24 mouse cellular contexts compared by ENCODE assay signal in genomic region chr13:51747069-51747468, GRCm38 (mm10). TPM values are rescaled to one million over a fixed set of nuclear protein-coding genes. Genes with fewer than 3 reads are reported as not detected.
DNase-seq lines count a peak whose midpoint lies in the region; ATAC-seq and TF ChIP-seq lines count a peak whose summit lies in the region.
"Had no signal": no experiment of that assay in that cellular context is flagged by ENCODE, and none has a peak within 500 bp of the region (broad histone marks: within the 10 kb centered on the region; RNA-seq: fewer than 3 reads in every experiment).

No protein-coding gene starts in this region.

- no peak overlapping the region for H3K4me2 ChIP-seq in heart, embryonic 12.5 days
- H3K4me2 ChIP-seq in embryonic facial prominence, embryonic 13.5 days: no peak overlapping the region
- H3K4me2 ChIP-seq in liver, postnatal 0 days (ENCODE audit: low read depth, low read length): no peak overlapping the region
- H3K4me2 ChIP-seq: forebrain, embryonic 13.5 days; intestine, embryonic 15.5 days; limb, embryonic 12.5 days; midbrain, embryonic 13.5 days; stomach, embryonic 15.5 days had no signal

- TF ChIP-seq EP300 in liver, postnatal 0 days (IDR thresholded peaks at IDR 0.05; ENCODE audit: low read depth): no peak

- no peak for ATAC-seq in heart, embryonic 12.5 days (ENCODE audit: insufficient number of reproducible peaks, low FRiP score)
- ATAC-seq in embryonic facial prominence, embryonic 13.5 days (ENCODE audit: insufficient number of reproducible peaks, insufficient read depth, low FRiP score, low TSS enrichment, low read depth): no peak
- no peak for ATAC-seq in liver, postnatal 0 days
- ATAC-seq: activated CD4-positive, CD25-positive, alpha-beta regulatory T cell, adult 4 months; forebrain, embryonic 13.5 days; hindbrain, embryonic 16.5 days; intestine, embryonic 15.5 days; midbrain, embryonic 13.5 days had no signal

- no peaks in the 10 kb centered on the region for H3K27me3 ChIP-seq in heart, embryonic 10.5 days (ENCODE audit: insufficient read depth, poor library complexity, severe bottlenecking)
- H3K27me3 ChIP-seq in heart, embryonic 12.5 days (replicated peaks): no peaks in the 10 kb centered on the region
- H3K27me3 ChIP-seq in embryonic facial prominence, embryonic 13.5 days: no peaks in the 10 kb centered on the region
- H3K27me3 ChIP-seq in liver, postnatal 0 days (ENCODE audit: insufficient read depth, low read length): no peaks in the 10 kb centered on the region
- H3K27me3 ChIP-seq: forebrain, embryonic 13.5 days; intestine, embryonic 15.5 days; limb, embryonic 12.5 days; midbrain, embryonic 13.5 days; stomach, embryonic 15.5 days had no signal

- no peaks in the 10 kb centered on the region for H3K9me3 ChIP-seq in heart, embryonic 10.5 days
- H3K9me3 ChIP-seq in heart, embryonic 12.5 days (replicated peaks): no peaks in the 10 kb centered on the region
- no peaks in the 10 kb centered on the region for H3K9me3 ChIP-seq in embryonic facial prominence, embryonic 13.5 days
- H3K9me3 ChIP-seq in liver, postnatal 0 days (ENCODE audit: low read length): no peaks in the 10 kb centered on the region
- H3K9me3 ChIP-seq: forebrain, embryonic 13.5 days; intestine, embryonic 15.5 days; limb, embryonic 12.5 days; midbrain, embryonic 13.5 days; stomach, embryonic 15.5 days had no signal

- H3K36me3 ChIP-seq in heart, embryonic 10.5 days: no peaks in the 10 kb centered on the region
- no peaks in the 10 kb centered on the region for H3K36me3 ChIP-seq in heart, embryonic 12.5 days
- H3K36me3 ChIP-seq in embryonic facial prominence, embryonic 13.5 days: no peaks in the 10 kb centered on the region
- no peaks in the 10 kb centered on the region for H3K36me3 ChIP-seq in liver, postnatal 0 days (replicated peaks; ENCODE audit: insufficient read depth, low read length)
- H3K36me3 ChIP-seq: intestine, embryonic 15.5 days; limb, embryonic 12.5 days; midbrain, embryonic 13.5 days; stomach, embryonic 15.5 days had no signal

- DNase-seq in heart, embryonic 10.5 days (ENCODE audit: low spot score): no peak
- peak; percentile 71 for DNase-seq in A20 (ENCODE audit: low read depth, low spot score)
- no peak for DNase-seq in liver, postnatal 0 days
- no peak for DNase-seq in left cerebral cortex, adult 18-20 months (ENCODE audit: low spot score in 2 of 2)
- no peak for DNase-seq in adrenal gland, postnatal 36 days
- DNase-seq: adrenal gland, postnatal 10 days; cerebellum, adult 8-10 months; gastrocnemius, adult 2 months; kidney, adult 8-10 months; kidney, postnatal 10 days; lung, adult 2 months; lung, postnatal 14 days; right cerebral cortex, postnatal 14 days; spleen, adult 18-20 months; thymus, adult 18-20 months had no signal

- H3K4me1 ChIP-seq in heart, embryonic 10.5 days: peaks cover 51% of the 10 kb centered on the region
- H3K4me1 ChIP-seq in heart, embryonic 12.5 days (replicated peaks): peaks cover 51% of the 10 kb centered on the region
- peaks cover 53% of the 10 kb centered on the region for H3K4me1 ChIP-seq in embryonic facial prominence, embryonic 13.5 days
- H3K4me1 ChIP-seq in liver, postnatal 0 days (ENCODE audit: insufficient read depth): peaks cover 39% of the 10 kb centered on the region

- no peak for TF ChIP-seq CTCF in liver, postnatal 0 days (IDR thresholded peaks at IDR 0.05; ENCODE audit: low read depth)

- H3K4me3 ChIP-seq in heart, embryonic 10.5 days: no peak overlapping the region
- no peak overlapping the region for H3K4me3 ChIP-seq in heart, embryonic 12.5 days
- no peak overlapping the region for H3K4me3 ChIP-seq in embryonic facial prominence, embryonic 13.5 days
- H3K4me3 ChIP-seq in liver, postnatal 0 days (ENCODE audit: low read depth, low read length): no peak overlapping the region
- H3K4me3 ChIP-seq: forebrain, embryonic 13.5 days; gastrocnemius, adult 2 months; intestine, embryonic 15.5 days; limb, embryonic 12.5 days; midbrain, embryonic 13.5 days; stomach, embryonic 15.5 days had no signal

- no peak overlapping the region for H3K9ac ChIP-seq in heart, embryonic 12.5 days
- no peak overlapping the region for H3K9ac ChIP-seq in embryonic facial prominence, embryonic 13.5 days
- H3K9ac ChIP-seq in liver, postnatal 0 days (replicated peaks): no peak overlapping the region
- H3K9ac ChIP-seq: forebrain, embryonic 13.5 days; intestine, embryonic 15.5 days; limb, embryonic 12.5 days; midbrain, embryonic 13.5 days; stomach, embryonic 15.5 days had no signal

- 88% methylated on average over 7 of the region's 7 CpGs for WGBS in heart, embryonic 10.5 days
- 86% methylated on average over 7 of the region's 7 CpGs for WGBS in heart, embryonic 12.5 days
- 70% methylated on average over 7 of the region's 7 CpGs for WGBS in embryonic facial prominence, embryonic 13.5 days
- WGBS in liver, postnatal 0 days (ENCODE audit: insufficient replicate concordance): 80% methylated on average over 7 of the region's 7 CpGs

- 0 out of 2 replicates have a peak overlapping the region, but pooled peaks have one; percentile 59 for H3K27ac ChIP-seq in heart, embryonic 10.5 days
- H3K27ac ChIP-seq in heart, embryonic 12.5 days (ENCODE audit: poor library complexity, severe bottlenecking): no peak overlapping the region
- H3K27ac ChIP-seq in embryonic facial prominence, embryonic 13.5 days: peak overlapping the region; percentile 90; the same call in 1 of the 2 replicates
- peak overlapping the region; percentile 48; the same call in 1 of the 2 replicates for H3K27ac ChIP-seq in liver, postnatal 0 days (ENCODE audit: low read depth)
- H3K27ac ChIP-seq: forebrain, embryonic 13.5 days; intestine, embryonic 15.5 days; limb, embryonic 12.5 days; midbrain, embryonic 13.5 days; stomach, embryonic 15.5 days had no signal

RNA-seq across cellular contexts. Expression of gene Sema4d, which starts 46.5 kb away (rescaled TPM):
- polyA plus RNA-seq in heart, embryonic 10.5 days (2016; fragmentation: Nextera tagmentation; extraction: Ambion mirVana): 8.7 and 13.1 TPM in 2 replicates
- 17.3 and 17.4 TPM in 2 replicates for polyA plus RNA-seq in heart, embryonic 12.5 days (2016; fragmentation: Nextera tagmentation; extraction: Ambion mirVana)
- 7.3 and 9.3 TPM in 2 replicates for polyA plus RNA-seq in embryonic facial prominence, embryonic 13.5 days (2015; fragmentation: Nextera tagmentation; extraction: Ambion mirVana)
- polyA plus RNA-seq in liver, postnatal 0 days (2015; fragmentation: Nextera tagmentation; extraction: Ambion mirVana): 2.9 and 3.9 TPM in 2 replicates
- 10 to 100 TPM; 65.8 to 71.3 TPM for total RNA-seq in left cerebral cortex, adult 18-20 months (2021)
- total RNA-seq in adrenal gland, postnatal 36 days (2021): 10 to 100 TPM; 12.4 to 15.7 TPM
